Mouse (Mus musculus) forebrain, embryonic 12.5 days (tissue): ENCODE data around the gene Ctsw. TPM values are rescaled to one million over a fixed set of nuclear protein-coding genes. Genes with fewer than 3 reads are reported as not detected.

Experiments
- ATAC-seq: fragments of 200-750 bp; cut with Nextera tagmentation; 2 replicates; pipeline ENCODE4 v1.8.0; 2017; ENCODE audit warnings: moderate TSS enrichment; ENCODE audit not compliant: low FRiP score
- H3K27ac ChIP-seq: fragments of 300-500 bp; sonication (generic); 2 replicates; pipeline ENCODE4 v1.5.1; 2016; ENCODE audit warnings: mild to moderate bottlenecking
- H3K27me3 ChIP-seq: fragments of 300-500 bp; sonication (generic); 2 replicates; pipeline ENCODE4 v1.6.1; 2016; ENCODE audit warnings: mild to moderate bottlenecking
- H3K36me3 ChIP-seq: fragments of 300-500 bp; sonication (generic); replicated peaks from 2 replicates; pipeline ENCODE4 v1.6.1; 2016; ENCODE audit warnings: mild to moderate bottlenecking
- H3K4me1 ChIP-seq: fragments of 300-500 bp; sonication (generic); 2 replicates; pipeline ENCODE4 v1.6.1; 2016
- H3K4me2 ChIP-seq: fragments of 300-500 bp; sonication (generic); 2 replicates; pipeline ENCODE4 v1.6.1; 2016; ENCODE audit warnings: mild to moderate bottlenecking, moderate library complexity
- H3K4me3 ChIP-seq: fragments of 300-500 bp; sonication (generic); replicated peaks from 2 replicates; pipeline ENCODE4 v1.5.1; 2016; ENCODE audit warnings: mild to moderate bottlenecking
- H3K9ac ChIP-seq: fragments of 300-500 bp; sonication (generic); 2 replicates; pipeline ENCODE4 v1.6.1; 2016; ENCODE audit warnings: mild to moderate bottlenecking
- H3K9me3 ChIP-seq: fragments of 300-500 bp; sonication (generic); 2 replicates; pipeline ENCODE4 v1.6.1; 2016
- WGBS: fragments of 180-500 bp; shearing (Covaris S2); methylation state at CpG from one replicate; pipeline ENCODE4 v1.1.7; 2016; 5-methylcytosine and 5-hydroxymethylcytosine counted together
- polyA plus RNA-seq: library from polyadenylated mRNA; unstranded; fragments of >200 nt; fragmentation: Nextera tagmentation; extraction: Ambion mirVana; gene quantifications from 2 replicates; pipeline ENCODE4 v1.2.1, GENCODE M21; 2016

Ctsw gene
- polyA plus RNA-seq, 1 experiment from 2014 or later, result 3.1 TPM

DNA sequence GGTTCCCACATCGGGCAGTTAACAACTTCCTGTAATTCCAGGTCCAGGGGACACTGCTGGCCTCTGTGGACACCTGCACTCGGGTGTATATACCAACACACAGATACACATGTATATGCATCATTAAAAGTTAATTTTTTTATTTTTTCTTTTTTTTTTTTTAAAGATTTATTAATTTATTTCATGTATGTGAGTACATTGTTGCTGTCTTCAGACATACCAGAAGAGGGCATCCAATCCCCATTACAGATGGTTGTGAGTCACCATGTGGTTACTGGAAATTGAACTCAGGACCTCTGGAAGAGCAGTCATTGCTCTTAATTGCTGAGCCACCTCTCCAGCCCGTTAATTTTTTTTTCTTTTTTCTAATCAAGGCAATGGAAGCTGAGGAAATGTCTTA lies 4.5 kb upstream of the Ctsw start:
- 83% methylated on average over 3 of the region's 3 CpGs for WGBS
- no peak for ATAC-seq
- Histone ChIP-seq H3K4me3 (no peak overlapping the region), H3K27me3 (no peaks in the 10 kb centered on the region), H3K9ac (no peak overlapping the region), H3K36me3 (peaks cover 3% of the 10 kb centered on the region; the same call in 1 of the 2 replicates), H3K4me2 (no peak overlapping the region), H3K27ac (no peak overlapping the region), H3K4me1 (peaks cover 31% of the 10 kb centered on the region), H3K9me3 (no peaks in the 10 kb centered on the region)

DNA sequence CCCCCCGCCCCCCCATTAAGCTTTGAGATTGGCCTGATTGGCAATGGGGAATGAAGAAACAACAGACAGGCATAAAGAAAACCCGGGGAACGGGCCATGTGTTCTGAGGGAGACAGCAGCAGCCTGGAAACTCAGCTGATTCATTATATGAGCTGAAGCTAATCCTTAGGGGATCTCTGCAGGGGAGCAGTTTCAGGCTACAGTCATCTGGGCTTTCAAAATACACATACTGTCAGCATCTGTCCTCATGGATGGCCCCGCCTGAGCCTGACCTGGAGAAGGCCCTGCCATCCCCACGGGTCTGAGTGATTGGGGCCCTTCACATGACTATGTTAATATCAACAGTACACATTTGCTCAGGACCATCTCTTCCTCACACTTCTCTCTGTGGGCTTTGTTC lies 3.5 kb upstream of the Ctsw start:
- 56% methylated on average over 5 of the region's 5 CpGs for WGBS
- no peak for ATAC-seq

DNA sequence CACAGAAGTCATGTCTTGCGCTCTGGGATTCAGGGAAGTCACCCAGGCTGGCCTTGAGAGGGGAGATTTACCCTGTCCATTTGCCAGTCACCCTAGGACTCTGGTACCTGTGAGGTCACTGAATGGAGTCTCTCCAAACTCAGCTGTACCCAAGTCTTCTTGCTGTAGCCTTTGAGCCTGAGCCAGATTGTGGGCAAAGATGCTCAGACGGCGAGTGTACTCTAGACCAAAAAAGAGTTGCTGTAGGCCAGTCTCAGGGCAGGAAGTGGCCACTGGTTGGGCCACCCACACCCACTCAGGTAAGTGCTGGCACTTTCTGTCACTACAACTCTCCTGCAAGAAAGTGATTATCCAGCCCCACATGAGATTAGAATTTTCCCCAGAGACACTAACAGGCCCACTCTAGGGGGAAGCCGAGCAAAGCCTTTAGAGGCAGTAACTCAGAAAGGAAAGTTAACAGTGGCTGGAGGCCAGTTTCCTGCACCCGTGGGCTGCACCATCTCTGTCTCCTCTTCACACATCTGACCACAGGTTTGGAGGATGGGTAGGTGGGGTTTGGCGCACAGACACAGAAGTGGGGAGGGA lies 1.3 kb downstream of the Ctsw start:
- no peak overlapping the region for H3K27ac ChIP-seq
- H3K4me1 ChIP-seq, result peaks cover 21% of the 10 kb centered on the region
- no peaks in the 10 kb centered on the region for H3K9me3 ChIP-seq
- H3K36me3 ChIP-seq, result peaks cover 49% of the 10 kb centered on the region
- no peak for ATAC-seq
- H3K27me3 ChIP-seq, result no peaks in the 10 kb centered on the region
- no peak overlapping the region for H3K4me3 ChIP-seq
- no peak overlapping the region for H3K4me2 ChIP-seq
- no peak overlapping the region for H3K9ac ChIP-seq
- WGBS, result 91% methylated on average over 6 of the region's 6 CpGs

More for the DNA sequence above, 3.5 kb upstream of the Ctsw start:
- no peak overlapping the region for H3K4me3 ChIP-seq
- H3K4me1 ChIP-seq, result peaks cover 31% of the 10 kb centered on the region
- H3K9ac ChIP-seq, result no peak overlapping the region
- H3K27me3 ChIP-seq, result no peaks in the 10 kb centered on the region
- H3K27ac ChIP-seq, result no peak overlapping the region
- peaks cover 13% of the 10 kb centered on the region for H3K36me3 ChIP-seq
- H3K9me3 ChIP-seq, result no peaks in the 10 kb centered on the region
- no peak overlapping the region for H3K4me2 ChIP-seq

DNA sequence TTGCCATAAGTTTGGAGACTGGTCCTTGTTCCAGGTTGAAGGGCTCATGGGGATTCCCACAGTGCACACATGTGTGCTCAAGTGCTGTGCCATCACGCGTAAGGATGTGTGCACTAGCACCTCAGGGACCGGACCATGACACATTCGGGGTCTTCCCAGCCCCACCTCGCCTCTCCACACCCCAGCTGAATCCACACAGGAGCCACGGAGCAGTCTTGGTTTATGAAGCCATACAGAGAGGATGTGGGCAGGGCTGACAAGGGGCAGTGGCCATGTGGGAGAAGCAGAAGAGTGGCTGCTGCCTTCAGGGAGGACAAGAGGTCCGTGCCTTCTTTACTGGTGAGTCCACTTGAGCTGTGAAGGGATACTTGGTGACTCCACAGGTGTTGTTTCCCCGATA lies 3.3 kb downstream of the Ctsw start:
- 94% methylated on average over 8 of the region's 8 CpGs for WGBS
- Histone ChIP-seq H3K27me3 (no peaks in the 10 kb centered on the region), H3K4me1 (peaks cover 30% of the 10 kb centered on the region), H3K4me3 (no peak overlapping the region), H3K4me2 (0 out of 2 replicates have a peak overlapping the region, but pooled peaks have one; percentile 40), H3K9me3 (no peaks in the 10 kb centered on the region), H3K27ac (no peak overlapping the region), H3K9ac (no peak overlapping the region), H3K36me3 (peaks cover 52% of the 10 kb centered on the region)
- no peak for ATAC-seq

DNA sequence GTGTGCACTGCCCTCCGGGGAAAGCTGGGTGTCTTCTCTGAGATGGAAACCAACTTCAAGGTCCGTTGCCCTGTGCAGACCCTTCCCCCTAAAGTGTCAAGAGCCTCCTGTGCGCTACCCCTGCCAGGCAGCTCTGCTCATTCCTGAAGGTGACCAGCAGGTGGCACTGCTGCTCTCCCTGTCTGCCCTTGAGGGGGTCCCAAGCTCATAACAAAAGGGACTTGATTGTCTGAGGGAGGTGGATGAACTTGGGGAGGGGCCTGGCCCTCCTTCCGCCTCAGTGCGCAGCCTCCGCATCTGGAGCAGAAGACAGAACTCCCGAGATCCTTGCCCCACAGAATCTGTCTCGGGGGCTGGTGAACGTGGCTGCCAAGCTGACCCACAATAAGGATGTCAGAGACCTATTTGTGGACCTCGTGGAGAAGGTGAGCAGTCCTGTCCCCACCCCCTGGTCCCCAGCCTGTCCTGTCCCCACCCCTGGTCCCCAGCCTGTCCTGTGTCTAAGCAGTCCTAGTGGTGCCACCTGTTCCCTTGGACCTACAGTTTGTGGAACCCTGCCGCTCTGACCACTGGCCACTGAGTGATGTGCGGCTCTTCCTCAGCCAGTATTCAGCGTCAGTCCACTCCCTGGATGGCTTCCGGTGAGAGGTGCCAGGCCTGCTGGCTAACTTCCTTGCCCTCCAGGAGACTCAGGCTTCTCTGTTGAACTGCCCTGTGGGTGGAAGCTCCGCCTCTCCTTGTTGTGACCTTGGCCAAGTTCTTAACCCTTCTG lies 4.3 kb downstream of the Ctsw start:
- H3K27me3 ChIP-seq, result peaks cover 5% of the 10 kb centered on the region
- peak overlapping the region; percentile 36 for H3K9ac ChIP-seq
- peaks cover 33% of the 10 kb centered on the region for H3K4me1 ChIP-seq
- 44% methylated on average over 15 of the region's 15 CpGs for WGBS
- H3K9me3 ChIP-seq, result no peaks in the 10 kb centered on the region
- peak overlapping the region; percentile 28 for H3K4me3 ChIP-seq
- H3K27ac ChIP-seq, result peak overlapping the region; percentile 5
- ATAC-seq, result peak; percentile 59
- H3K4me2 ChIP-seq, result peak overlapping the region; percentile 40
- H3K36me3 ChIP-seq, result peaks cover 52% of the 10 kb centered on the region

DNA sequence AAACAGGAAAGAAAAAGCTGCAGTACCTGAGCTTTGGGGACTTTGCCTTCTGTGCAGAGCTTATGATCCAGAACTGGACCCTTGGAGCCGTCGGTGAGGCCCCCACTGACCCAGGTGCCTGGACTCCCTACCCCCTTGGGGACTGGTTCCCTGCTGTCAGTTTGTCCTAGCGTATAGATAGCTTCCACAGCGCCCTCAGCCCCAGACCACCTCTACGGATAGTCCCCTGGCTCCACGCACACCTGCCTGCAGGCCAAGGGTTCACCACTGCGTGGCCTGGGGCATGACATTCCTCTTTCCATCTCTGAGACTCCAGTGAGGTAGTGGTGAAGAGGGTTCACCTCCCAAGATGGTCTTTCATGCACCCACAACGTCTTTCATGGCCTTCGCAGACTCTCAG lies 5.1 kb downstream of the Ctsw start:
- no peak overlapping the region for H3K27ac ChIP-seq
- H3K4me1 ChIP-seq, result peaks cover 33% of the 10 kb centered on the region
- peaks cover 12% of the 10 kb centered on the region for H3K27me3 ChIP-seq
- H3K4me2 ChIP-seq, result no peak overlapping the region
- 91% methylated on average over 9 of the region's 9 CpGs for WGBS
- H3K4me3 ChIP-seq, result no peak overlapping the region
- H3K9ac ChIP-seq, result no peak overlapping the region
- ATAC-seq, result no peak
- H3K36me3 ChIP-seq, result peaks cover 52% of the 10 kb centered on the region
- H3K9me3 ChIP-seq, result no peaks in the 10 kb centered on the region

DNA sequence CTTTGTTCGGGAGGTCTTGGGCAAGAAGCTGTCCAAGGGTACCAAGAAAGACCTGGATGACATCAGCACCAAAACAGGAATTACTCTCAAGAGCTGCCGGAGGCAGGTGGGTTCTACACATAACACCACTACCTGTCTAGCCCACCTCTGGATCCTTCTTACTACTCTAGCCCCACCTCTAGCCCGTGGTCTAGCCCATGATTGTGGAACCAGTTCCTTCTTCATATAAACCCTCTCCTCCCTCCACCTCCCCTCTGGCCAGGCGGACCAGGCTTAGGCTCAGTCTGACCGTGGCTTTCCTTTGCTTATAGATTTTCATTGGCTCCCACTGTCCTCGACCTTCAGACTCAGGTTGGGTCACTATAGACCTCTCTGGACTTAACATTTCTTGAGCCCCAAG lies 6.9 kb downstream of the Ctsw start:
- Histone ChIP-seq H3K4me1 (peaks cover 46% of the 10 kb centered on the region), H3K27me3 (peaks cover 14% of the 10 kb centered on the region), H3K4me3 (peak overlapping the region; percentile 75), H3K9ac (0 out of 2 replicates have a peak overlapping the region, but pooled peaks have one; percentile 79), H3K4me2 (peak overlapping the region; percentile 90), H3K27ac (no peak overlapping the region), H3K9me3 (no peaks in the 10 kb centered on the region), H3K36me3 (peaks cover 35% of the 10 kb centered on the region)
- ATAC-seq, result no peak
- 89% methylated on average over 6 of the region's 6 CpGs for WGBS

DNA sequence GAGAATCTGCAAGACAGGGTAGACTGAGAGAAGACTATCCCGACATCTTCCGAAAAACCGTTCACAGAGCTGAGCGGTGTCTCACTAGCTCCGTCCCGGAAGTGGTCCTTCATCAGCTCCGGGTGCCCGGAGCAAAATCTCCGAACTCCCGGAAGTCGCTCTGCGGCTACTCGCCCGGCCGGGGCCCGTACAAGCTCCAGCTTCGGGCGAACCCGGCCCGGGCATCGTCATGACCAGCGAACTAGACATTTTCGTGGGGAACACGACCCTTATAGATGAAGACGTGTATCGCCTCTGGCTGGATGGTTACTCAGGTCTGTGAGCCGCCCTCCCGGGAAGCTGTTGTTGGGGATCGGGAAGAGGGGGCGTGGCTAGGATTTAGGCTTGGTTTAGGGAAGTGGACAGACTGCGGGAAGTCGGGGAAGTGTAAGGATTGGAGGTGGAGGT lies 7.8 kb downstream of the Ctsw start, which contains the start of gene Fibp:
Gene Fibp, plus strand, starts transcription at position 151 of the 447 bp plus-strand sequence.
- Histone ChIP-seq H3K27me3 (peaks cover 15% of the 10 kb centered on the region), H3K4me3 (peak within 1 kb of the TSS; percentile 75), H3K36me3 (peaks cover 25% of the 10 kb centered on the region), H3K27ac (peak within 1 kb of the TSS; percentile 71), H3K9me3 (no peaks in the 10 kb centered on the region), H3K9ac (peak within 1 kb of the TSS; percentile 79), H3K4me1 (peaks cover 55% of the 10 kb centered on the region), H3K4me2 (peak within 1 kb of the TSS; percentile 90)
- under 1% methylated on average over 32 of the region's 32 CpGs for WGBS
- ATAC-seq, result peak; percentile 60

DNA sequence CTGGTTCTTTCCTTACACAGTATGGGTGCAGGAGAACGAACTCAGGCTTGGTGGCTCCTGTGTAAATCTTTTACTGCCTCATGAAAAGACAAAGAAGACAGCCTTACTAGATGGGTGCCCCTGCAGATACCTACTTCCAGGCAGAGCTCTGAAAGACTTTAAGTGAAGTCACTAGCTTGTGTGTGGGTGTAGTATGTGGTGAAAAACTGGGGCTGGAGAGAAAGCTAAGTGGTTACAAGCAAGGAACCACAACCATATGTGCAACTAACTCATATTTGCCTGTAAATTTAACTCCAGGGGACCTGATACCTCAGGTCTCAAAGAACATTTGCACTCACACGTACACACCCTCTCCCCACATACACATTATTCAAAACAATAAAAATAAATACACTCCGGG lies 8.4 kb downstream of the Ctsw start:
- H3K36me3 ChIP-seq, result peaks cover 20% of the 10 kb centered on the region
- peaks cover 61% of the 10 kb centered on the region for H3K4me1 ChIP-seq
- no peak for ATAC-seq
- peak overlapping the region; percentile 75 for H3K4me3 ChIP-seq
- no peaks in the 10 kb centered on the region for H3K9me3 ChIP-seq
- H3K27me3 ChIP-seq, result peaks cover 18% of the 10 kb centered on the region
- peak overlapping the region; percentile 90 for H3K4me2 ChIP-seq
- no peak overlapping the region for H3K27ac ChIP-seq
- H3K9ac ChIP-seq, result peak overlapping the region; percentile 79
- WGBS, result 32% methylated on average over 3 of the region's 3 CpGs

DNA sequence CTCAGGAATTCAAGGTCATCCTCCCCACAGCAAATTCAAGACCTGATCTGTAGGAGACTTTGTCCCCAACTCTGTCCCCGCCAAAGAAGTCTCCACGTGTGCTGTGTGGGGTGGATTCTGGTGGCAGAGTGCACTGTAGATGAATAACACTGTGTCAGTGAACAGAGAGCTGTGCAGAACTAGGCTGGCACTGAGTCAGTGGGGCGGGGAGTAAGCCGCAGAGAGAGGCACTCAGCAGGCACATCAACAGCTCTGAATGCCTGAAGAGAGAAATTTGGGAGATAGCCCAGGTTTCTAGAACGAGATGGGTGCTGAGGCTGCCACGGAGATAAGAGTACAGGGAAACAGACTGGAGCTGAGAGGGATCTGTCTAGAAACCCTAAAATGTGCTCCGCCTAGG lies 9.3 kb downstream of the Ctsw start:
- no peak overlapping the region for H3K4me3 ChIP-seq
- WGBS, result 67% methylated on average over 7 of the region's 7 CpGs

DNA sequence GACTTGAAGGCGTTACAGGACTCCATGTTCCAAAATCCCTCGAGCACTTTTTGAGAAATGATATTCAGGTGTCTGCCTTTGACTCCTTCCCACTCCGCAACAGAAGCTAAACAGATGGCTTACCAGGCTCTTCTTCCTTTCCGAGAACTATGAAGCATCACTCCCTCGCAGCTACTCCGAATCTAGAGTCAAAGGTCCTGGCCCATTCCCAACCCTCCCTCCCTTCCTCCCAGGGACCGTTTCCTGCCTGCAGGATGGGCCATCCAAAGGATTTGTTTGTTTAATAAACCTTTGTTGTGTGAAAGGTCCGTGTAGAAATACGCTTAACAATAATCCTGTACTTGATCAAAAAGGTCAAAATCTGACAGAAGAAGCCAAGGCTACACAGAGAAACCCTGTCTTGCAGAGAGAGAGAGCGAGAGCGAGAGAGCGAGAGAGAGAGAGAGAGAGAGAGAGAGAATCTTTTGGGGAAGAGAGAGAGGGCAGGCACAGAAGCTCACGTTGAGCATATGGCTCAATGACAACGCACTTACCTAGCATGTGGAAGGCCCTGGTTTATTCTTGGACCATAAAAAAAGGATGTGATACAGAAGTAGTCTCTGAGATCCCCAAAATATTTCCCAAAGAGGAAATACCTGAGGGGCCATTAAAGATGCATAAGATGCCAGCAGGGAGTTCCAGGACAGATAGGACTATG lies 10.4 kb downstream of the Ctsw start, which contains the start of gene Ccdc85b:
Gene Ccdc85b, minus strand, starts transcription at position 149 of the 697 bp plus-strand sequence.
- H3K9me3 ChIP-seq, result no peaks in the 10 kb centered on the region
- H3K36me3 ChIP-seq, result peaks cover 21% of the 10 kb centered on the region
- ATAC-seq, result no peak
- 16% methylated on average over 14 of the region's 14 CpGs for WGBS
- peaks cover 18% of the 10 kb centered on the region for H3K27me3 ChIP-seq
- peak within 1 kb of the TSS; percentile 100 for H3K4me2 ChIP-seq
- H3K27ac ChIP-seq, result peak within 1 kb of the TSS; percentile 94
- H3K9ac ChIP-seq, result peak within 1 kb of the TSS; percentile 86
- peak within 1 kb of the TSS; percentile 77 for H3K4me3 ChIP-seq
- peaks cover 48% of the 10 kb centered on the region for H3K4me1 ChIP-seq

More for the DNA sequence above, 9.3 kb downstream of the Ctsw start:
- Histone ChIP-seq H3K27me3 (peaks cover 18% of the 10 kb centered on the region), H3K9me3 (no peaks in the 10 kb centered on the region), H3K9ac (no peak overlapping the region), H3K4me2 (no peak overlapping the region), H3K4me1 (peaks cover 54% of the 10 kb centered on the region), H3K27ac (no peak overlapping the region), H3K36me3 (peaks cover 24% of the 10 kb centered on the region)
- ATAC-seq, result no peak
